Mouse (Mus musculus): ENCODE results near the gene Gm1604a.
"Not testable (repeated sequence)": the region's sequence is repeated elsewhere in the genome, so short reads cannot be mapped to it uniquely, and the experiment has no call there.

The Gm1604a gene

DNA sequence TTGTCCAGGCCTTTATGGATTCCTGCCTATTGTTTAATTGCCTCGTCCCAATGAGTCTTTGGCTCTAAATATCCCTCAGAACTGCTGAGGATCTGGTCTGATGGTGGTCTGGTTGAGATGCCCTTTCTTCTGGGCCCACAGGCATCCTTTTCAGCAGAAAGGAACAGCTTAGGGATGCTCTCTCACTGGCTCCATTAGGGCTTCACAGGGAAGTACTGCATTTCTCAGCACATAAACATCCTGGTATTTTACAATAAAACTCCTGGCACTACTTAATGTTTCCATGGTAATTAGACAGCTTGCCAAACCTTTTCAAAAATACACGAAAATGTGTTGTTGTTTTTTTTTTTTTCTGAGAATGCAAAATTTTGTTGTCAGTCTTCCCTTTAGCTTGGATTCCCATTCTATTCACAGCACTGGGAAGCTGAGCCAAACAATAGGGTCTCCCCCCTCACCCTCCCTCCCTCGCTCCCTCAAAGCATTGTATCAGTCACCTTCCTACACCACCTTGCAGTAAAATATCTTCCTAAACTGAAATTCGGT lies 43.7 kb downstream of the Gm1604a start:
- not testable (repeated sequence) for DNase-seq (ENCODE audit: low spot score)

DNA sequence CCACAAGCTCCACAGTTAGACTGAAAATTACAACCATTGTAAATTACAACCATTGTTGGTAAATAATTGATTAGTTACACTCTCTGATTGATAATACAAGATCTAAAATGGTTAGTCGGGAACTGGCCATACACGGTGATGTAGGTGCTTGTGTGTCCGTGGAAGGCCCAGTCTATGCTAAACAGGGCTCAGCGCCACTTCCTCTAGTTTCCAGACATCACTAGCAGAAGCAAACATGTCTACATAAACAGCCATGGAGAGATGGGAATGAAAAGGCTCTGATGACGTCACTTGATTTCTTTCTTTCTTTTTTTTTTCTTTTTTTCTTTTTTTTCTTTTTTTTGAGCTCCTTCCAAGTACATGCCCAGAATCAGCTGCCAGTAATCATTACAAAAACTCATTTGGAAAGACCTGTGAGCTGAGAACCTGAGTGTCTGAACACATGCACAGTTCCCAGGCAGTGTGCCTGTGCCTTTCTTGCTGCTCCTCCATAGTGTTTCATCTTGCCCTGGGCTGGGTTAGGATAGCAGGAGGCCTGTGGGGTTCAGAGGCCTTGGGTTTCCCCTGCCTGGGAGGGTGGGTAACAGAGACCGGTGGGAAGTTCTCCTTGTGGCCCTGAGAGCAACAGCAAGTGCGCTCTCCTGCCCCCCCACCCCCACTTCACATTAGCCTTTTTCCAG lies 44.3 kb downstream of the Gm1604a start:
- DNase-seq (ENCODE audit: low spot score), result not testable (repeated sequence)

DNA sequence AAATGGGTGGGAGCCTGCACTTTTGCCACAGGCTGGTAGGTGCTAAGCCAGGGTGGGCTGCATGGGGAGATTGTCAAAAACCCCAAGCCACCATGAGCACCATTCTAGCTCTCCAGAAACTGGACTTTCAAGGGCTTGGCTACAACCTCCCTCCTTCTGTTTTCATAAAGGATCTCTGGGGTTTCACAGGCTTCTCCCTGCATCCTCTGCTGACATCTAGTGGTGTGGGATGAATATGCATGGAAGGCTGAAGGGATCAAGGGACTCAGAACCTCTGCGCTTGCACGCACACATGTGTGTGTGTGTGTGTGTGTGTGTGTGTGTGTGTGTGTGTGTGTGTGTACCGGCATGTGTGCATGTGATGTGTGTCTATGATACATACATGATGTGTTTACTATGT lies 49.1 kb downstream of the Gm1604a start:
- DNase-seq (ENCODE audit: low spot score), result peak; percentile 53

DNA sequence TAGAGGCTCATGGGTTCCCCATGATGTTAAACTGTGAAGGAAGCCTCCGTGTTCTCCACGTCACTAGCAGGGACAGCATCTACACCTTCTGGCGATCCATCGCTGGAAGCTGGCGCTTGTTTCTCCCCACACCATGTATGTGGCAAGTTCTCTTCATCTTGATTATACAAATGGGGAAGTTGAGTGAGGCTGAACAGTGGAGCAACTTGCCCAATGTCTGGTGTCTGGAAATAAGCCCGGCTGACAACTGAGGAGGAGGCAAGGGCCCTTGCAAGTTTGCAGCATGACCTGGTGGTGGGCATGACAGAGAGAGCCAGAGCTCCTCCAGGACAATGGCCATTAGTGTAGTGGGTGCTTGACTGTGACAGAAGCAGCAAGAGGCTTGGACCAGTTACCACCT lies 50.2 kb downstream of the Gm1604a start:
- DNase-seq (ENCODE audit: low spot score), result not testable (repeated sequence)

DNA sequence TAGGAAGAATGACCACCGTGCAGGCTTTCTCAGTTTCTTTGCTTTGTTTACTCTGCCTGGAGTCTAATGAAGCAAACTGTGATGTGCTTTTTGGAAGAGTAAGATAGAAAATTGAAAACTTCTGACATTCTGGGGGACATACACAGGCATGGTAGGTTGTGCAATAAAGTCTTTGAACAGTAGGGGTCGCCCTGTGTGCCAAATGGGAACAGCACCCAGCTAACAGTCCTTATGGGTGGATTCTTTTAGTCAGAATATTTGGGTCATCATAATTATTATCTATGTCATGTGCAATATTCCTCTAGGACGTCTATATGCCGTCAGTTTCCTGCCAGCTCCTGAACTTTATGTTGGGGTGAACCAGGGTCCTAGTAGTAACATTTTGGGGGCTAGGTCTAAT lies 54.2 kb downstream of the Gm1604a start:
- peak; percentile 64 for DNase-seq (ENCODE audit: low spot score)

DNA sequence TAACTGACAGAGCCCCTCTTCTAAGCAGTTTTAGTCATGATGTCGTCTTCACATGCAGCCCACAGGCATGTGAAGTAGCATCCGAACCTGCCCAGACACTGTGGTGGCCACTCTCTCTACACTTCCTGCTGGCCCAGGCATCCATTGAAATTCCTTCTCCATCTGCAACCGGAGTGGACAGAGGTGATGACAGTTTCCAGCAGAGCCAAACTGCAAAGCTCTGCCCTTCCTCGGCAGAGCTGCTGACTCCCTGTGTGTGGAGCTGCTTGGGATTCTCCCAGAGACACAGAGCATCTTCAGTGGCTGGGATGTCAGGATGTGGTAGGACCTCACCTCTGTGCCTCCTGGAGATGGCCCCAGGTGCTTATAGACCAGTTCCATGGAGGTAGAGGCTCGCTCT lies 59.2 kb downstream of the Gm1604a start:
- DNase-seq (ENCODE audit: low spot score), result not testable (repeated sequence)

DNA sequence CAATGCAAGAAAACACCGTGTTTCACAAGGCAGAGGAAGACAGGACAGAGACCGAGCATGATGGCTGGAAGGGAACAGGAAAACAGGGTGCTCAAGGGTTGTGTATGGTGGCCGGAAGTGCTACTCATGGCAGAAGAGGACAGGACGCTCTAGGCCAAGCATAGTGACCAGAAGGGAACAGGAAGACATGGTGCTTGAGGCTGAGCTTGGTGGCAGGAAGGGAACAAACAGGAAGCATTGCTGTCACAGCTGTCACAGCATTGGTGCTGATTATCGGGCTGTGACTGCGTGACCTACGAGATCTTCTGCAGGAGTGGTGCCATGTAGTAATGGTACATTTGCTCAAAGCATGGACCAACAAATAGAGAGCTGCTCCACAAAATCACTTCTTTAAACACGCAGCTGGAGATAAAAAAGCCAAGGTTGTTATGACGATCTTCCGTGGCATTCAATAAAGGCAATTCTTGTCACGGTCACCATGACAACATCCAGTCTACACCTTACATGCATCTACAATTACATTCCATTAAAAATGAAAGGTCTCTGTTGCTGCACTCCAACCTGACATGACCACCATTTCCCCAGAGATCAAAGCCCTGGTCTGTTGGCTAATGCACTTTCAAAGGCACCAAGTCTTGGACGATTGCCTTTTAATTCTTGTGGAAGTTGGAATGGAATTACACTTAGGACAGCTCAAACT lies 60.3 kb downstream of the Gm1604a start:
- DNase-seq (ENCODE audit: low spot score), result not testable (repeated sequence)

DNA sequence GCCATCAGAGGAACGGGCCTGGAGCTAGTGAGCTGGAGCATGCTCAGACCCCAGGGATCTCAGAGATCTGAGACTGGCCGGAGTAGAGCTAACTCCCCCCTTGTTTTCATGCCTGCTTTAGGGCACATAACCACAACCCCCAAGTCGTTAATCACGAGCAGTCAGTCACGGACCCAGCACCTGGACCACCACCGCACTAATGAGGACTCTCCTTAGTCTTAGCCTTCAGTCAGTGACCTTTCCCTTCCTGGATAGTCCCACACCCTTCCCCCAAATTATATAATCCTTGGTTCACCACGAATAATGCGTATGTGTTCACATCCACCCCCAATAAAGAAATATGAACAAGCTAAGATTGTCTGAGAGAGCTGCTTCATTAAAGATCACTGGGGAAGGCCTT lies 61.5 kb downstream of the Gm1604a start:
- not testable (repeated sequence) for DNase-seq (ENCODE audit: low spot score)

DNA sequence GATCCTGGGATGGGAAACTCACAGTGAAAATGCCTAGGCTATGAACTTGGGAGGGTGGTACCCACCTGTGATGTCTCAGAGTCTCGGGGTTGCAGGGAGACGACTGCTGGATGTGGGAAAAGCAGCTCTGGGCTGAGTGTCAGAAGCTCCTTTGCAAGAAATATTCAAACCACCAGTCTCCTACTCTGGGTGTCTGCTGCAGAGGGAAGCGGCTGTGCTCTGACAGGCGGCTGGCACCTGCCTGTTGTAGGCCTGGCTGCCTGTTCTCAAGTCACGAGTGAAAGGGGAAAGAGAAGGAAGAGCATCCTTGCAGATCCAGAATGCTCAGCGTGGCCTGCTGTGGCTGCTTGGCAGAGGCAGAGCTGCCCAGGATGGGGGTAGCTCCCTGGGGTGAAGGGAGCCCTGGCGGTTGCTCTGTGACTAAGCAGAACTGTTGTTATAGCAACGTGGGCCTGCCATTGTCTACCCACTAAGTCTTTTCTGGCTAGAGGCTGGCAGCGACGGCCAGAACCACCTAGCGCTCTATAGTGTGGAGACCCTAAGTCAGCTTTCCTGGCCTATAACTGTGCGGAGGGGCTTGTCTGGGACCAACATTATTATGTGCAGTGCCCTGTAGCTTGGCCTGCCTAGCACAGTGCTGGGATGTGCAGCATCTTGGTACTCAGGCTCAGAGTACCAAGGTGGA lies 72.6 kb downstream of the Gm1604a start:
- DNase-seq (ENCODE audit: low spot score), result not testable (repeated sequence)

DNA sequence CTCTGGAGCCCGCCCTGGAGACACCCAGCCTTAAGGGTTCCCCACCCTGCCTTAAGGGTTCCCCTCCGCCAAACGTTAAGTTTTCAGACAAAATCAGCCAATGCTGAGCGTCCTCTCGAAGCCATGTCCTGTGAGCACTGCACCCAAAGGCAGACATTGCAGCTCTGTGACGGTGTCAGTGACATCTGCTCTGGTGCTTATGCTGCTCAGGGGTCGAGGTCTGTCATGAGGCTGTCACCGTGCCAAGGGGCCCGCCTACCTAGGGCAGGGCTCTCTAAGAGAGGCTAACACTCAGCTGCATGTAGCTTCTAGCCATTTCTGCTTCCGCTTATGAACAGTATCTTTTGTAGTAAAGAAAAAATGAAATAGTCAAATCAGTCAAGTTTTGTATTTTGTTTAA lies 73.7 kb downstream of the Gm1604a start:
- DNase-seq (ENCODE audit: low spot score), result peak; percentile 42

DNA sequence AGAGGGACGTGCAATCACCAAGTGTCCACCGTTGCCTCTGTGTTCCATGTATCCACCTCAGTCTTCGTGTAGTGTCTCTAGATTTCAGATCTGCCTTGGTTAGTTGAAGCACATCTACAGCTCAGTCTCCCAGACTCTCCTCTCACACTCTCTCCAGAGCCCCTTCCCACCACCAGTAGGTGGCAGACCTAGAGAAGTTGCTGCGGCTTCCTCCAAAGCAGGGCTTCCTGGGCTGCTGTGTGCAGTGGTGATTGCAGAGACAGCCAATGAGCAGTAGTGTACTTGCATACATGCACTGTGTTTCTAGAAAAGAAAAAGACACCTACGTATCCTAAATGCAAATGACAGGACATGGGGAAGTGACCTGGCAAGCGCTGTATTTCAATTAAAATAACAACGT lies 77.6 kb downstream of the Gm1604a start:
- not testable (repeated sequence) for DNase-seq (ENCODE audit: low spot score)

DNA sequence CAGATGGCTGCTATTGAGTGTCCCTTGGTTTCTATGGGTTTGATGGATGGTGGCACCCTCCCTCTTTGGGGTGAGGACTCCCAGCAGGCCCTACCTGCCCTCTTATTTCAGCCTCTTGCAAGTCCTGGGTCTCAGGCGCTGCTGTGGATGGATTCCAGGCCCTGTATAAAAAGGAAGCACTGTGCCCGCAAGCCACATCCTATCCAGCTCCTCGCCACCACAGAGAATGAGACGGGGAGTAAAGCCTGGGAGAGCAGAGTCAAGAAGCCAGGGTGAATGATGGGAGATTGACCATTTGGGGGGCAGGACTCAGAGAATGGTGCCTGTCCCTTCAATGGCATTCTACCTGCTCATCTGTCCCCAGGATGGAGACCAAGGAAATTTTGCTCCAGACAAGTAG lies 86.3 kb downstream of the Gm1604a start:
- not testable (repeated sequence) for DNase-seq (ENCODE audit: low spot score)

DNA sequence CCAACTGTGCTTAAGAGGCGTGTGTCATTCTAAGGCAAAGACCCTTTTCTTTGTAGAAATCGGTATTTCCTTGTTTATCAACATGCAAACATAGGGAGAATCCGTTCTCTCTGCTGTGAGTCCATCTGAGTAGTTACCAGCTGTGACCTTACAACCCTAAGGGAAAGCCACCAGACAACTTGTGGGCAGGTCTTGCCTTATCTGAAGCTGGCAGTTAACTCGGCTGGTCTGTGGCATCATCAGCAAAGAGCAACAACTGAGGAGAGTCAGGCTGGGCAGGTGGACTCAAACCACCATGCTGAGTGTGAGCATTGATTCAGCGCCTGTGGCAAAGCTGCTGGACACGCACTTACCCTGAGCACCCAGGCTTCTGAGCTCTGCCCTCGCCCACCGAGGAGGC lies 90.9 kb downstream of the Gm1604a start:
- DNase-seq (ENCODE audit: low spot score), result not testable (repeated sequence)

DNA sequence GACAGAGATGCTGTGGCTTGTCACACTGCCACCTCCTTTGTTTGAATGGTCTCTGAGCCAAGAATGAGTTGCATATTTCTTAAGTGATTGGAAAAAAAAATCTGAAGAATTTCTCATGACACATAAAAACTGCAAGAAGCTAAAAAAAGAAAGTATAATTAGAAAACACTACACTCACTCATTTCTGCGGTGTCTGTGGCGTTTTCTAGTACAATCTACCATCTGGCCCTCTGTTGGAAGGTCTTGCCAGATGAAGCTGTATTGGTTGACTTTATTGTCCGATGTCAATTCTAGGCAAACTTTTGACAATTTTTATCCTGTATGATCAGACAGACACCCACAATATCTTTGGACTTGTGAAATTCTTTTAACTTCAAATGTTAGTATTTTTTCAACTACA lies 95.5 kb downstream of the Gm1604a start:
- not testable (repeated sequence) for DNase-seq (ENCODE audit: low spot score)

DNA sequence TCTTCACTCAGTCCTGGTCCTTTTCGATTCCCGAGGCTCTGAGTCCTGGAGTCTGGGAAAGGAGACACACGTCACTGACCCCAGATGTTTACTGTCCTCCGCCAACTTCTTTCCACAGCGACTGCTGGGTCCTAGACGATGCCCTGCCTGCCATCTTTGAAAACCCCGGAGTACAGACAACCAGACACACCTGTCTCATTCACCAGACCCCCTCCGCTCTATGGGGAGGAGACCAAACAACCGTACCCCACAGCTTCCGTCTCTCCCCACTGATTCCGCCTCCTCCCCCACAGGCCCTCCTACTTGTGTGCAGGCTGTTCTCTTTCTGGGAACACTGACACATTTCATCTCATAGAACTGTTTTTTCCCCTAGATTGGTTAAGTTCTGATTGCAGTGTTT lies 97.2 kb downstream of the Gm1604a start:
- not testable (repeated sequence) for DNase-seq (ENCODE audit: low spot score)

DNA sequence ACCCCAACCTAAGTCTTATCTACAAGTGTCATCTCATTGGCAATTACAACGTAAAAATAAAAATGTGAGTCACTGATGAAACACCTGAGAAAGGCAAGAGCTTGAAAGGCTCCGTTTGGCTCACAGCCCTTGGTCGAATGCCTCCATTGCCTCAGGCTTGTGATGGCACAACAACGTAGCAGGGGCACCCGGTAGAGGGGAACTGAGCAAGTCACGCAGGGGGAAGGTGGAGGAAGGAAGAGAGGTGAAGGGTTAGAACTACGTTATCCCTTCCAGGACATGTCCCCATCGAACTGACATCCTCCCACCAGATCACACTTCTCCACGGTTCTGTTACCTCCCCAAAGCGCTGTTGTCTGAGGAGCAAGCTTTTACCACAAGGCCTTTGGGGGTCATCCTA lies 101.1 kb downstream of the Gm1604a start:
- not testable (repeated sequence) for DNase-seq (ENCODE audit: low spot score)

DNA sequence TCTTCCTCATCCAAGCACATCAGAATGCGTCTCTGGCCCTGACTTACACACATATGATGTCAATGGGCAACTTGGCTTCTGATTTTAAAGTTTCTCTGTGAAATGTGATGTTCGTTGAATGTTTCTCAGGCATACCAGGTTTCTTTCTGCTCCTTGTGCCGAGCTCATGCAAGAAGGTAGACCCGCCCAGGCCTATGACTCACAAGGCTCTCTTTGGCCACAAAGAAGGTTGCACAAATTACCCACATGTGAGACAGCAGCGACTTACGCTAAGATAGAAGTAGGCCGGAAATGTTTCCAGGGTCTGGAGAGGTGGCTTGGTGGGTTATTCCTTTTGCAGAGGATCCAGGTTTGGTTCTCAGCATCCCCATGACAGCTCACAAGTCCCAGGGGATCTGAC lies 108.6 kb downstream of the Gm1604a start:
- DNase-seq (ENCODE audit: low spot score), result not testable (repeated sequence)

DNA sequence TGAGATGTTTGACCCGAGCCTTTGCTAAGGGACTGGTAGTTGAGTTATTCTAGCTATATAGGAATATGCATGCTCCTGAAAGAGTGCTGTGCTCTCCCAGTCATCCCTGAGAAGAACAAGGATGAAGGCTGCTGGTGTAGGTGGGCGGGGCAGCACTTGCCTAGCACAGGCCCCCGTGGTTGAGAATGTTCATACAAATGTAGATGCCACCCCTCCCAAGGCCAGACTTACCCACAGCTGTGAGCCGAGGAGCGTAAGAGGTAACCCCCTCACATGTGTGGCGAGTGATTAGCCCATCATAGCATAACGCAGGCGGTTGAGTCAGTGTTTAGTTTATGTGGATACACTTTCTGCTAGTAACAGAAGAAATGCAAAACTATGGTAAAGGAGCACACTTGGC lies 109.9 kb downstream of the Gm1604a start:
- DNase-seq (ENCODE audit: low spot score), result not testable (repeated sequence)

All from T-cell, adult 2 months (primary cell).